Mouse (Mus musculus): Measurements from ENCODE around the gene Ror1.

GRCm38 (mm10) chr4:100058631-100059030 is 37.0 kb upstream of the Ror1 start:
- TF ChIP-seq CTCF (IDR thresholded peaks at IDR 0.05; ENCODE audit: borderline replicate concordance, insufficient read depth, low read length) = no peak
- no peak for TF ChIP-seq POLR2A (IDR thresholded peaks at IDR 0.05; ENCODE audit: low read depth, low read length)

Data from embryonic fibroblast, embryonic 13.5 days (primary cell).